Mouse (Mus musculus) midbrain, embryonic 10.5 days (tissue): ENCODE measurements at regions not wholly inside any gene's neighbourhood (a gene's known extent, or its start where the extent isn't known, plus 50 kb on each side); places are given as distances from the start of the nearest gene placed in this dataset.

Experiments
- DNase-seq: peaks from one replicate; pipeline ENCODE4 v3.0.0-alpha.2; 2017; ENCODE audit warnings: low spot score
- H3K27ac ChIP-seq: fragments of 300-500 bp; sonication (generic); replicated peaks from 2 replicates; pipeline ENCODE4 v1.5.1; 2016; ENCODE audit warnings: mild to moderate bottlenecking
- H3K27me3 ChIP-seq: fragments of 300-500 bp; sonication (generic); 2 replicates; pipeline ENCODE4 v1.6.1; 2016; ENCODE audit warnings: low read depth, mild to moderate bottlenecking; ENCODE audit not compliant: poor library complexity, severe bottlenecking
- H3K36me3 ChIP-seq: fragments of 300-500 bp; sonication (generic); 2 replicates; pipeline ENCODE4 v1.6.1; 2016; ENCODE audit warnings: mild to moderate bottlenecking, moderate library complexity
- H3K4me1 ChIP-seq: fragments of 300-500 bp; sonication (generic); 2 replicates; pipeline ENCODE4 v1.6.1; 2016
- H3K4me3 ChIP-seq: fragments of 300-500 bp; sonication (generic); 2 replicates; pipeline ENCODE4 v1.5.1; 2016; ENCODE audit warnings: mild to moderate bottlenecking, moderate library complexity
- H3K9me3 ChIP-seq: fragments of 300-500 bp; sonication (generic); replicated peaks from 2 replicates; pipeline ENCODE4 v1.6.1; 2016; ENCODE audit warnings: mild to moderate bottlenecking
- WGBS: fragments of 180-500 bp; shearing (Covaris S2); methylation state at CpG from one replicate; pipeline ENCODE4 v1.1.7; 2016; 5-methylcytosine and 5-hydroxymethylcytosine counted together

DNA sequence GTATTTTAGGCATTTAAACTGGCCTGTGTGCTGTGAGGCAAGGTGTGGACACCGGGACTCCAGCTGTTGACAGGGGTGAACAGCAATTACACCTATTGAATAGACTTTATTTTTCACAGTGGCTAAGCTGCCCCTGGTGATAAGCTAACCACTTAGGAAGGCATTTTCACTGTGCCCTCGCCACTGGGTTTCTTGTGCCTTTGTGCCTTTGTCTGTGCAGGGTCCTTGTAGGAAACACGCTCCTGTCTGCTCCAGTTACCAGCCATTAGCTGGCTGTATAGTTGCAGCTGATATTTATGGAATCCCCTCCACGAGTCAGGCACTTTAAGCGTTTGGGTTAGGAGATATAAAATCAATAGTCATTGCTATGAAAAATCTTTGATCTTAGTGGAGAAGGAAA lies 126.5 kb upstream of the Map1b start:
- Histone ChIP-seq H3K4me3 (no peak overlapping the region), H3K36me3 (no peaks in the 10 kb centered on the region), H3K27ac (peak overlapping the region; percentile 35; the same call in 1 of the 2 replicates), H3K9me3 (no peaks in the 10 kb centered on the region), H3K4me1 (peaks cover 32% of the 10 kb centered on the region), H3K27me3 (no peaks in the 10 kb centered on the region)
- DNase-seq: peak; percentile 18
- WGBS: 54% methylated on average over 5 of the region's 5 CpGs

- DNase-seq: peak; percentile 20
- Histone ChIP-seq H3K9me3 (no peaks in the 10 kb centered on the region), H3K36me3 (no peaks in the 10 kb centered on the region), H3K4me3 (no peak overlapping the region), H3K27me3 (no peaks in the 10 kb centered on the region), H3K4me1 (peaks cover 32% of the 10 kb centered on the region), H3K27ac (peak overlapping the region; percentile 35)
- WGBS: 52% methylated on average over 5 of the region's 5 CpGs
These were observed 126.0 kb upstream of the Map1b start for GRCm38 (mm10) chr13:99642301-99642700.

DNA sequence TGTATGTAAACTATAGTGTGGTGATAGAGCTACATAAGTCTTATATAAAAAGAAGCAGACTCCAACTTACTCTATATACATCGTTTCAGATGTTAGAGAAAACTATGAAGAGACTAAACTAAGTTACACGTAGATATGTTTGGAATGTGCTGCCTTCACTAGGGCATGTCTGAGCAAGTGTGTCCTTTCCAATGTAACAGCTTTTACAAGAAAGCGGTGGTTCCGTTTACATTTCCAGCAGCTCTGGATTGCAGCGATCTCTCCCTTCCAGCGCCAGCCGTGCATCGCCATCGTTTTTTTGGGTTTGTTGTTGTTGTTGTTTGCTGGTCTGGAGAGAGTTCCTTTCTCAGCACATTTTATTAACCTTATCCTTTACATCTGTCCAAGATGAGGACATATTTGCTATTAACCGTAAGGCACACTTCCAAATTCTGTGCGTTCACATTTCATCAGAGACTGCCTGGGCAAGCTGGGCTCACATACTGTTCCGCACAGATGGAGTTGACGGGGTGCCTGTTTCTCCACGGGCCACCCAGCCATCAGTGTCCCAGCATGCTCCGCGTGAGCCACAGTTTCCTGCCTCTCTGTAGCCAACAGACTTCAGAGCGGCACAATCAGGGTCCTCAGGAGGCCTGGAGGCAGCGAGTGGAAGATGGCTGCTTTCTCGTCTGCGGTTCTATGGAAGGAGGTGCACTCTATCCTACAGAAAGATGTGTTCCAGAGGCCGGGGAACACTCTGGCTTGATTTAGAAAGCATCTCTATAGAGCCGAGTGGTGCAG lies 125.2 kb upstream of the Map1b start:
- Histone ChIP-seq H3K4me3 (no peak overlapping the region), H3K4me1 (peaks cover 32% of the 10 kb centered on the region), H3K9me3 (no peaks in the 10 kb centered on the region), H3K27ac (peak overlapping the region; percentile 35), H3K27me3 (no peaks in the 10 kb centered on the region), H3K36me3 (no peaks in the 10 kb centered on the region)
- 86% methylated on average over 22 of the region's 22 CpGs for WGBS
- DNase-seq: no peak

DNA sequence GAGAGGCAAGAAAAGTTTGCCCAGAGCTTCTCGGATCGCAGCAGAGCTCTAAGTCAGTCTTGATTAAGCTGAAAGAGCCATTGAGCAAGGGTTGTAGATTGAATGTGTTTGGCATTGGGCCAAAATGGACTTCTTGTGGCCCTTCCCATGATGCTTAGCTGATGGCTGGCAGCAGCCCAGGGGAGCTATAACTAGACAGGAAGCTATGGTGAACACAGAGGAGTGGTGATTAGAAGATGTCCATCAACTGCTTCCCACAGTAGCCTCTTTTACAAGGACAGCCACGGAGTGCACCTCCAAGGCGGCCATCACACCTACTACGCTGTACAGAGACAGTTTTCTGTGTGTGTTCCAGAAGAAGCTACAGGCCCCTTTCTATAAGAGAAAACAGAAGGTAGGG lies 116.4 kb upstream of the Map1b start:
- H3K4me3 ChIP-seq: no peak overlapping the region
- H3K36me3 ChIP-seq: no peaks in the 10 kb centered on the region
- H3K27ac ChIP-seq: no peak overlapping the region
- H3K4me1 ChIP-seq: no peaks in the 10 kb centered on the region
- WGBS: 98% methylated on average over 5 of the region's 5 CpGs
- H3K9me3 ChIP-seq: no peaks in the 10 kb centered on the region
- no peak for DNase-seq
- H3K27me3 ChIP-seq: no peaks in the 10 kb centered on the region

GRCm38 (mm10) chr13:99630800-99631199 lies 114.5 kb upstream of the Map1b start:
- no peaks in the 10 kb centered on the region for H3K27me3 ChIP-seq
- DNase-seq: no peak

GRCm38 (mm10) chr13:99630356-99630755 lies 114.0 kb upstream of the Map1b start:
- DNase-seq: no peak
- WGBS: 92% methylated on average over 22 of the region's 22 CpGs
- H3K27ac ChIP-seq: no peak overlapping the region

More at GRCm38 (mm10) chr13:99630800-99631199, 114.5 kb upstream of the Map1b start:
- H3K36me3 ChIP-seq: no peaks in the 10 kb centered on the region
- WGBS: 93% methylated on average over 3 of the region's 3 CpGs
- no peak overlapping the region for H3K4me3 ChIP-seq
- H3K9me3 ChIP-seq: no peaks in the 10 kb centered on the region
- H3K4me1 ChIP-seq: no peaks in the 10 kb centered on the region
- no peak overlapping the region for H3K27ac ChIP-seq

DNA sequence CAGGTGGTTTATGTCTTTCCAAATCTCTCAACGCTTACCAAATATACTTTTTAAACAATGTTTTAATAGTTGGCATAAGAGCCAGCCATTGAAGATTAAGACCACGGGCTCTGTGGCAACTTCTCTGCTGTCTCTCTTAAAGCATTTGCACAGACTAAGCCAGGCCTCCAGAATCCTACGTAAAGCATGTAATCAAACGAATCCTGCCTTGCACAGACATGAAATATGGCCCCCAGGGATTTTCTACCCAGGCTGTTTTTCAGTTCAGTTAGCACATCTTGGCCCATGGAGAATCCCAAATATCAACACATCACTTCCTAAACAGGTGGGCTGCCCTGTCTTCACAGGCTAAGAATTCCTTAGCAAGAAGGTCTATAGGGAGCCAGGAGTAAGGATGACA lies 108.9 kb upstream of the Map1b start:
- Histone ChIP-seq H3K4me1 (no peaks in the 10 kb centered on the region), H3K4me3 (no peak overlapping the region)
- DNase-seq: no peak

More at GRCm38 (mm10) chr13:99630356-99630755, 114.0 kb upstream of the Map1b start:
- H3K36me3 ChIP-seq: no peaks in the 10 kb centered on the region
- H3K27me3 ChIP-seq: no peaks in the 10 kb centered on the region
- H3K4me3 ChIP-seq: no peak overlapping the region
- no peaks in the 10 kb centered on the region for H3K9me3 ChIP-seq
- no peaks in the 10 kb centered on the region for H3K4me1 ChIP-seq

GRCm38 (mm10) chr13:99618332-99618731 lies 102.0 kb upstream of the Map1b start:
- H3K27me3 ChIP-seq: no peaks in the 10 kb centered on the region
- H3K9me3 ChIP-seq: no peaks in the 10 kb centered on the region
- 92% methylated on average over 9 of the region's 9 CpGs for WGBS
- no peak overlapping the region for H3K4me3 ChIP-seq
- H3K27ac ChIP-seq: no peak overlapping the region
- H3K36me3 ChIP-seq: no peaks in the 10 kb centered on the region
- DNase-seq: no peak
- H3K4me1 ChIP-seq: no peaks in the 10 kb centered on the region

More for the DNA sequence above, 108.9 kb upstream of the Map1b start:
- no peaks in the 10 kb centered on the region for H3K27me3 ChIP-seq
- 92% methylated on average over 4 of the region's 4 CpGs for WGBS
- H3K27ac ChIP-seq: no peak overlapping the region
- no peaks in the 10 kb centered on the region for H3K36me3 ChIP-seq
- no peaks in the 10 kb centered on the region for H3K9me3 ChIP-seq

GRCm38 (mm10) chr13:99617457-99617856 lies 101.1 kb upstream of the Map1b start:
- no peaks in the 10 kb centered on the region for H3K36me3 ChIP-seq
- H3K4me1 ChIP-seq: 0 out of 2 replicates have a peak, but pooled peaks cover under 1% of the 10 kb centered on the region
- no peak overlapping the region for H3K27ac ChIP-seq
- H3K4me3 ChIP-seq: no peak overlapping the region
- no peaks in the 10 kb centered on the region for H3K9me3 ChIP-seq
- WGBS: 86% methylated on average over 5 of the region's 5 CpGs
- no peaks in the 10 kb centered on the region for H3K27me3 ChIP-seq
- no peak for DNase-seq

- DNase-seq: no peak
These were observed 95.6 kb upstream of the Map1b start for GRCm38 (mm10) chr13:99611715-99612494.

GRCm38 (mm10) chr13:99610498-99610897 lies 94.2 kb upstream of the Map1b start:
- WGBS: 83% methylated on average over 5 of the region's 5 CpGs
- H3K36me3 ChIP-seq: no peaks in the 10 kb centered on the region
- no peak for DNase-seq
- peaks cover 36% of the 10 kb centered on the region for H3K4me1 ChIP-seq
- no peak overlapping the region for H3K4me3 ChIP-seq
- H3K27ac ChIP-seq: peak overlapping the region; percentile 63; the same call in 1 of the 2 replicates
- H3K27me3 ChIP-seq: no peaks in the 10 kb centered on the region; the same call in 1 of the 2 replicates
- H3K9me3 ChIP-seq: no peaks in the 10 kb centered on the region

More at GRCm38 (mm10) chr13:99611715-99612494, 95.6 kb upstream of the Map1b start:
- Histone ChIP-seq H3K27ac (no peak overlapping the region), H3K27me3 (no peaks in the 10 kb centered on the region; the same call in 1 of the 2 replicates), H3K4me3 (no peak overlapping the region), H3K36me3 (no peaks in the 10 kb centered on the region), H3K4me1 (peaks cover 36% of the 10 kb centered on the region), H3K9me3 (no peaks in the 10 kb centered on the region)
- WGBS: 70% methylated on average over 18 of the region's 18 CpGs

DNA sequence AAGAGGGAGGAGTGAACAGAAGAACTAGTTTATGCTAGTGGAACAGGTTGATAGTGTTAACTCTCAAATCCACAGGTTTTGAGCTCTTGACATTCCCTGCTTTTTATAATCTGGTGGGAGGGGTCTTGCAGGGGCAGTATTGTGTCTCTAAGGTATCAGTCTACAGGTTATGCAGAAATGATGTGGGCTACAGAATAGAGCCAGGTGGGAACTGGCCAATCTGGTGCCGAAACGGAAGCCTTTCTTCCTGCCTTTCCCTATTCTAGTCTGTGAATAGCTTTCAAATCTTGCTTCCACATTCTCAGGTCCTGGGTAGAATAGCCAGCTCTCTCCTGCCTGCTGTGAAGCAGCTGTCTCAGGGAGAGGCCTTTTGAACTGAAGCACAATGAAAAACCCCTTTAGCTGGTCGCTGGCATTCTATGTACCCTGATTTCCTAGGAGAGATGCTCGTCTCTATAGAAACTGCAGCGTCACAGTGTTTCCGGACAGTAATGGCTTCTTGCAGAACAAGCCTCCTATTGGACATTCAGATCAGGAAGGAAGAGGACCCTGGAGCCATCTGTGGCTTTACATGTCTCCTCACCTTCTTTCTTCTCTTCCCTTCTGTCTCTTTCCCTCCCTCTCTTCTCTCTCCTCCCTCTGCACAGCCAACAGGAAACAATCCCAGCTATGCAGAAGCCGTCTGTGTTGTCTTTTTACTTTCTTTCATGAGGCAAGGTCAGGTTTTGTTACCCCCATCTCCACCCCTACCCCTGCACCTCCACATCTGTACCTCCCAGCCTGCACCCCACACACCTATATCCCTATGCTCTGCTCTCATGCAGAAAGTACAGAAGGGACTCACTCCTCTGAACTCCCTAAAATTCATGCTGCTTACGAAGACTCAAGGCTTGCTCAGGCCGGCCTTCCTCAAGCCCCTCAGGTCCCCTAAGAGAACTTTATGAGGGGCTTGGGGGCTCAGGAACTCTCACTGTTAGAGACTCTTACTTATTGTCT lies 93.1 kb upstream of the Map1b start:
- no peaks in the 10 kb centered on the region for H3K9me3 ChIP-seq
- DNase-seq: peak; percentile 65
- H3K4me1 ChIP-seq: peaks cover 36% of the 10 kb centered on the region
- no peak overlapping the region for H3K4me3 ChIP-seq
- H3K27ac ChIP-seq: peak overlapping the region; percentile 63
- 27% methylated on average over 9 of the region's 9 CpGs for WGBS
- H3K27me3 ChIP-seq: no peaks in the 10 kb centered on the region; the same call in 1 of the 2 replicates
- H3K36me3 ChIP-seq: no peaks in the 10 kb centered on the region
